Mouse (Mus musculus) testis, adult 2 months (tissue): Measurements from ENCODE around the gene Cd151. TPM values are rescaled to one million over a fixed set of nuclear protein-coding genes. Genes with fewer than 3 reads are reported as not detected.
"Not testable (repeated sequence)": the region's sequence is repeated elsewhere in the genome, so short reads cannot be mapped to it uniquely, and the experiment has no call there.

ENCODE experiments used
- H3K27ac ChIP-seq: fragments of 200-500 bp; 2 replicates; pipeline ENCODE4 v1.5.1; 2012; ENCODE audit warnings: low read depth, low read length; ENCODE audit not compliant: control insufficient read depth, insufficient read depth
- H3K27me3 ChIP-seq: fragments of 200-500 bp; 2 replicates; pipeline ENCODE4 v1.6.1; 2012; ENCODE audit warnings: mild to moderate bottlenecking, low read length, moderate library complexity; ENCODE audit not compliant: control insufficient read depth, insufficient read depth
- H3K36me3 ChIP-seq: fragments of 200-500 bp; 2 replicates; pipeline ENCODE4 v1.6.1; 2012; ENCODE audit warnings: mild to moderate bottlenecking, low read length; ENCODE audit not compliant: control insufficient read depth, insufficient read depth
- H3K4me1 ChIP-seq: fragments of 200-500 bp; 2 replicates; pipeline ENCODE4 v1.6.1; 2012; ENCODE audit warnings: low read length; ENCODE audit not compliant: control insufficient read depth, insufficient read depth
- H3K4me3 ChIP-seq: fragments of 200-500 bp; 2 replicates; pipeline ENCODE4 v1.5.1; 2012; ENCODE audit warnings: low read depth, mild to moderate bottlenecking, low read length, moderate library complexity, mixed read lengths; ENCODE audit not compliant: control insufficient read depth
- CTCF ChIP-seq: fragments of 200-500 bp; IDR thresholded peaks from 2 replicates; pipeline ENCODE4 v1.5.1; 2012; ENCODE audit warnings: low read depth, mild to moderate bottlenecking, inconsistent platforms, low read length, moderate library complexity; ENCODE audit not compliant: control insufficient read depth, insufficient read depth, insufficient replicate concordance
- POLR2A ChIP-seq: fragments of 200-500 bp; IDR thresholded peaks from 2 replicates; pipeline ENCODE4 v1.6.1; 2012; ENCODE audit warnings: low read depth, mild to moderate bottlenecking, inconsistent platforms, low read length, moderate library complexity; ENCODE audit not compliant: control insufficient read depth
- polyA plus RNA-seq: library from polyadenylated mRNA; depleted of rRNA; stranded (reverse); fragments of >200 nt; gene quantifications from 2 replicates; pipeline ENCODE4 v1.2.3, GENCODE M21; 2012

Gene Cd151
- polyA plus RNA-seq, 1 experiment, result 104 TPM

GRCm38 (mm10) chr7:141443081-141443821 lies 23.9 kb upstream of the Cd151 start:
- peaks cover 9% of the 10 kb centered on the region for H3K4me1 ChIP-seq
- TF ChIP-seq POLR2A (no peak), CTCF (no peak)

DNA sequence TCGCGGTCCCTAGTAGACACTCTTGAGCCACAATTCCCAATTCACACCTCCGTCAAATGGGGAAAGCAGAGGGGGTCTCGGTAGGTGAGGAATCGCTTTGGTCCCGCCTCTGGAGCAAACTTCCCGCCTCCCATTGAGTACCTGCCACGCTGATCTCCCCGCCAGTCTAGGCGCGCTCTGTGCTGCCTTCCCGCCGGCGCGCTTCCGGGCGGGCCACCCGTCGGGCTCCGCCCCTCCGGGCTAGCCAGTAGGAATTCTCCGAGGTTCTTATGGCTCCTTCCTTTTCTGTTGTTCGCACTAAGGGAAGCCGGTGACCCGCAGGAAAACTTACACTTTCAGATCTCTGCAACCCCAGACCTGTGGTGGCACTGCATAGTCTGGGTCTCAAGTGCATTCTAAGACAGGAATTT lies 23.4 kb upstream of the Cd151 start, which contains the start of gene Pidd1:
Pidd1 (minus strand) TSS at position 198 of the 410 bp plus-strand sequence.
- Histone ChIP-seq H3K4me3 (peak within 1 kb of the TSS; percentile 44), H3K27me3 (no peaks in the 10 kb centered on the region), H3K27ac (no peak within 1 kb of the TSS), H3K36me3 (no peaks in the 10 kb centered on the region), H3K4me1 (peaks cover 12% of the 10 kb centered on the region)
- TF ChIP-seq POLR2A (no peak), CTCF (no peak)

More at GRCm38 (mm10) chr7:141443081-141443821, 23.9 kb upstream of the Cd151 start:
- Histone ChIP-seq H3K36me3 (no peaks in the 10 kb centered on the region), H3K27me3 (no peaks in the 10 kb centered on the region), H3K27ac (no peak overlapping the region), H3K4me3 (peak overlapping the region; percentile 44)

- not testable (repeated sequence) for H3K27me3 ChIP-seq, H3K36me3 ChIP-seq, H3K27ac ChIP-seq, H3K4me3 ChIP-seq
- H3K4me1 ChIP-seq, result peaks cover 12% of the 10 kb centered on the region
Observed at GRCm38 (mm10) chr7:141446374-141446773, 20.8 kb upstream of the Cd151 start.

GRCm38 (mm10) chr7:141447110-141447991 lies 19.8 kb upstream of the Cd151 start, which contains the start of gene Rplp2:
Gene Rplp2, plus strand, starts transcription at chr7:141447370.
- H3K4me3 ChIP-seq, result peak within 1 kb of the TSS; percentile 93

GRCm38 (mm10) chr7:141451928-141452327 lies 15.3 kb upstream of the Cd151 start:
- TF ChIP-seq CTCF (no peak), POLR2A (no peak)
- H3K4me3 ChIP-seq, result no peak overlapping the region

More at GRCm38 (mm10) chr7:141447110-141447991, 19.8 kb upstream of the Cd151 start, which contains the start of gene Rplp2:
- Histone ChIP-seq H3K4me1 (peaks cover 12% of the 10 kb centered on the region), H3K36me3 (no peaks in the 10 kb centered on the region), H3K27me3 (no peaks in the 10 kb centered on the region), H3K27ac (peak within 1 kb of the TSS; percentile 92)
- TF ChIP-seq CTCF, result no peak
- peak; percentile 95 for TF ChIP-seq POLR2A

DNA sequence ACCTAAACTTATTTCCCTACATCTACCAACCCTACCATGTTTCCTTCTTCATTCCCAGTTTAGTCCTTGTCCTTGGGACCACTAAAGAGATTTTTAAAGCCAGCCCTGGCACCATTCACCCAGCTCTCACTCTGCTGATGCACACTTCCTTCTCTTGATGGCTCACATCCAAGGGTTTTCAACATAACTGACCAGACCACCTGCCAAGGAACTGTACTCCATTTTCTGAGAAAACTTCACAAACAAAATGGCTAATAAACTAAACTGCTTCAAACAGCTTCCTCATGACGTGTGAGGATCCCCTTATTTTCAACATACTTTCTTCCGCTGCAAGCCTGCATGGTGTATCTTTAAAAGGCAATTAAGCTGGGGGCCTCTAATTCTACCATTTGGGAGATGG lies 13.6 kb upstream of the Cd151 start:
- Histone ChIP-seq H3K4me1 (peaks cover 11% of the 10 kb centered on the region), H3K27ac (no peak overlapping the region), H3K27me3 (no peaks in the 10 kb centered on the region), H3K36me3 (peaks cover 1% of the 10 kb centered on the region; the same call in 1 of the 2 replicates), H3K4me3 (no peak overlapping the region; the same call in 1 of the 2 replicates)
- TF ChIP-seq CTCF (no peak), POLR2A (no peak)

More at GRCm38 (mm10) chr7:141451928-141452327, 15.3 kb upstream of the Cd151 start:
- no peaks in the 10 kb centered on the region for H3K27me3 ChIP-seq
- no peak overlapping the region for H3K27ac ChIP-seq
- peaks cover 13% of the 10 kb centered on the region for H3K4me1 ChIP-seq
- H3K36me3 ChIP-seq, result no peaks in the 10 kb centered on the region

DNA sequence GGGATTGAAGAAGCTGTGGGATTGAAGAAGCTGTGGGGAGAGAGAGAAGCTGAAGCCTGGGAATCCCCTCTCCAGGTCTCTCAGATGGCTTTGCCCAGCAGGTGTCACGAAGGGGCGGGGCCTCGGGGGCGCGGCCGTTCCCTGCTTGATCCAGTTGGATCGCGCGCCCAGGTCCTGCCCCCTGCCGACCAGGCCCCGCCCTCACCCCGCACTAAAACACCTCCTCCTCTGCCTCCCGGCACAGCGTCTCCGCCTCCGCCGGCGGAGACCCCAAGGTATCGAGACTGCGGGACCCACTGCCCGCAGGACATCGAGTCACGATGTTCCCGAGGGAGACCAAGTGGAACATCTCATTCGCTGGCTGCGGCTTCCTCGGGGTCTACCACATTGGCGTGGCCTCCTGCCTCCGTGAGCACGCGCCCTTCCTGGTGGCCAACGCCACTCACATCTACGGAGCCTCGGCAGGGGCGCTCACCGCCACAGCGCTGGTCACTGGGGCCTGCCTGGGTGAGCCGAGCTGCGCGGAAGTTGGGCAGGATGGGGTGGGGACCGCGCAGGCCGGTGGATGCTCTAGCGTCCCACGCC lies 12.1 kb upstream of the Cd151 start, which contains the start of gene Pnpla2:
Pnpla2 (plus strand) TSS at position 232 of the 585 bp plus-strand sequence.
- no peaks in the 10 kb centered on the region for H3K27me3 ChIP-seq
- peaks cover 1% of the 10 kb centered on the region; the same call in 1 of the 2 replicates for H3K36me3 ChIP-seq
- H3K4me3 ChIP-seq, result peak within 1 kb of the TSS; percentile 94
- peak within 1 kb of the TSS; percentile 93 for H3K27ac ChIP-seq
- peaks cover 13% of the 10 kb centered on the region for H3K4me1 ChIP-seq
- TF ChIP-seq POLR2A (peak; percentile 78), CTCF (no peak)
